Mouse (Mus musculus) ES-Bruce4 (cell line): Measurements from ENCODE around the gene 1700011L22Rik. TPM values are rescaled to one million over a fixed set of nuclear protein-coding genes. Genes with fewer than 3 reads are reported as not detected.

Experiments
- H3K27ac ChIP-seq: 2 replicates; pipeline ENCODE4 v1.5.1; 2012; ENCODE audit warnings: low read length, inconsistent platforms; ENCODE audit not compliant: insufficient read depth
- H3K27me3 ChIP-seq: 2 replicates; pipeline ENCODE4 v1.6.1; 2012; ENCODE audit warnings: mild to moderate bottlenecking, low read length, inconsistent platforms; ENCODE audit not compliant: control insufficient read depth, poor library complexity, insufficient read depth, severe bottlenecking
- H3K36me3 ChIP-seq: 2 replicates; pipeline ENCODE4 v1.6.1; 2012; ENCODE audit warnings: inconsistent platforms, mild to moderate bottlenecking, low read length, moderate library complexity; ENCODE audit not compliant: control insufficient read depth, poor library complexity, insufficient read depth, severe bottlenecking
- H3K4me1 ChIP-seq: one replicate; pipeline ENCODE4 v1.8.1; 2011; ENCODE audit warnings: low read length; ENCODE audit not compliant: control insufficient read depth, insufficient read depth
- H3K4me3 ChIP-seq: 2 replicates; pipeline ENCODE4 v1.5.1; 2011; ENCODE audit warnings: low read depth, mild to moderate bottlenecking, low read length
- H3K9ac ChIP-seq: 2 replicates; pipeline ENCODE4 v1.6.1; 2012; ENCODE audit warnings: low read depth, mild to moderate bottlenecking, inconsistent platforms; ENCODE audit not compliant: poor library complexity, severe bottlenecking
- H3K9me3 ChIP-seq: replicated peaks from 2 replicates; pipeline ENCODE4 v1.6.1; 2012; ENCODE audit warnings: mild to moderate bottlenecking, low read length, inconsistent platforms; ENCODE audit not compliant: control insufficient read depth, poor library complexity, insufficient read depth, severe bottlenecking
- CTCF ChIP-seq: IDR thresholded peaks from one replicate; pipeline ENCODE4 v1.8.1; 2011; ENCODE audit warnings: low read depth, low read length
- EP300 ChIP-seq: IDR thresholded peaks from 2 replicates; pipeline ENCODE4 v1.6.1; 2011; ENCODE audit warnings: low read depth, low read length; ENCODE audit not compliant: insufficient read depth
- POLR2A ChIP-seq: IDR thresholded peaks from one replicate; pipeline ENCODE4 v1.8.1; 2011; ENCODE audit warnings: low read length; ENCODE audit not compliant: insufficient read depth
- polyA plus RNA-seq: library from polyadenylated mRNA; stranded (reverse); fragments of >200 nt; gene quantifications from 2 replicates; pipeline ENCODE4 v1.2.4, GENCODE M21; 2011; ENCODE audit warnings: low read depth; ENCODE audit not compliant: missing spikeins, insufficient read depth, insufficient read length

1700011L22Rik gene
- polyA plus RNA-seq, 1 experiment = not detected

DNA sequence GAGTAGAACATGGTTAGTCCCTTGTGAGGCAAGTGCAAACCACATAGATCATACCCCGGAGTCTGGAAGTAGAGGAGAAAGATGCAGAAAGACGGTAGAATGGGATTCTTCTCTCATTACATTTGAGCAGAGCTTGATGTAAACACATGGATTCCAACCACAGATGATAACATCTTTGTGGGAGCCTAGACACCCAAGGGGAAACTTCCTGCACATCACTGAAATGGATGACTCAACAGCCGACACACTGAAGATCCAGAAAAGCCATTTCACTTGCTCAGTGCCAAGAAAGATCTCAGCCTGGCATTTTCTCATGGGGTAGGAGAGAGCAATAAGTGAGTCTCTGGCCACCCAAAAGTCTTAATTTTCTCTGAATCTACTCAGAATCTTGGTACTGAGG lies 20.5 kb downstream of the 1700011L22Rik start:
- Histone ChIP-seq H3K9ac (no peak overlapping the region), H3K27ac (no peak overlapping the region), H3K4me3 (no peak overlapping the region), H3K36me3 (no peaks in the 10 kb centered on the region), H3K4me1 (no peaks in the 10 kb centered on the region), H3K27me3 (no peaks in the 10 kb centered on the region; the same call in 1 of the 2 replicates), H3K9me3 (peaks cover 10% of the 10 kb centered on the region)
- TF ChIP-seq POLR2A (no peak), CTCF (no peak), EP300 (no peak)

DNA sequence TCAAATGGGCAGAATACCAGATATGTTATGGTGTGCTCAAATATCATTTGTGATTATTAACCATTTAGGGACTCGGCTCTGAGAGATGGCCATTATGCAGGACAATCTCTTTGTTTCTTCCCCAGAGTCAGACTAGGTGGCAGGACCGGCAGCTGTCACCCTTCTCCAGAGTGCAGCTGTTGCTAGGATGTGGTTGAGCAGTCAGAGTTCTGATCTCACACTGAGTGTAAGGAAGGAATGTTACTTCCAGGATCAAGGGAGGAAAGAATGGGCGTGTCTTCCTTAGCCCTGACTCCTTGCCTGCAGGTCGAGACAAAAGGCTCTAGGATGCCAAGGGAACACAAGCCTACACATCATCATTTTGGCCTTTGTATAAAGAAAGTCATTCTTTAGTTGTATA lies 21.2 kb downstream of the 1700011L22Rik start:
- no peak for TF ChIP-seq POLR2A
- TF ChIP-seq EP300 = no peak
- no peak for TF ChIP-seq CTCF
- no peak overlapping the region for H3K27ac ChIP-seq
- peaks cover 10% of the 10 kb centered on the region for H3K9me3 ChIP-seq
- H3K9ac ChIP-seq = no peak overlapping the region
- no peaks in the 10 kb centered on the region; the same call in 1 of the 2 replicates for H3K27me3 ChIP-seq
- no peaks in the 10 kb centered on the region for H3K4me1 ChIP-seq
- no peak overlapping the region for H3K4me3 ChIP-seq
- no peaks in the 10 kb centered on the region for H3K36me3 ChIP-seq

DNA sequence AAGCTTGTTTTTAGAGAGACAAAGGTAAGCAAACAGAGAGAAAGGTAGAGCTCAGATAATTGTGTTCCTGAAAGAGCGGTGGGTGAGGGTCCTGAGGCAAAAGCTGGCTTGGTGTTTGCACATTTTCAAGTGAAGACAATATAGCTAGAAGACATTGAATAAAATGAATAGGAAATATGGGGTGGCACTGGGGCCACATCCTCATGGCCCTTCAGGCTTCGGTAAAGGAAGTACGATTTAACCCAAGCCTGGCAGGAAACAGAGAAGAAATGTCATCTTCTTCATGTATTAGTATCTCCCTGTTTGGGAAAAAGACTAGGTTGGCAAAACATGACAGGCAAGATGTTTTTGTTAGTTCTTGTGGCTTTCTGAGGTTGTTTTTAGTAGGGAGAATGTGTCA lies 22.3 kb downstream of the 1700011L22Rik start:
- Histone ChIP-seq H3K9ac (no peak overlapping the region), H3K36me3 (no peaks in the 10 kb centered on the region), H3K9me3 (peaks cover 10% of the 10 kb centered on the region), H3K4me1 (no peaks in the 10 kb centered on the region), H3K27me3 (no peaks in the 10 kb centered on the region; the same call in 1 of the 2 replicates), H3K4me3 (no peak overlapping the region), H3K27ac (no peak overlapping the region)
- TF ChIP-seq POLR2A = no peak
- no peak for TF ChIP-seq CTCF
- TF ChIP-seq EP300 = no peak

DNA sequence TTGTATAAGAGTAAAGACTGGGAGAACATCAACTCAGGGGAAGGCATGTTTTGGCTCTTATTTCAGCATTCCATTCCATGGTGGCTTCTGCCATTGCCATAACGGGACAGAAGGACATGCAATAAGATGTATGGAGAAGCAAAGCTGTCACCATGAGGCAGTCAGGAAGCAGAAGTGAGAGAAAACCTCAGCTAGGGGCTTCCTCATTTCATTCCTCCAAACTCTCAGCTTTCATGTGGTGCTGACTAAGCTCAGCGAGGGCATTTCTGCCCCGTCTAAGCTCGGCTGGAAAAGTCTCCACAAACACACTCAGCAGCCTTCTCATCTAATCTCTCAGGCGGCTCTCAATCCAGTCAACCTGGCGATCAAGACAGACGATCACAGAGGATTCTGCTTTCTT lies 22.8 kb downstream of the 1700011L22Rik start:
- Histone ChIP-seq H3K4me3 (no peak overlapping the region), H3K9me3 (peaks cover 10% of the 10 kb centered on the region), H3K4me1 (no peaks in the 10 kb centered on the region), H3K36me3 (no peaks in the 10 kb centered on the region), H3K27ac (no peak overlapping the region), H3K9ac (no peak overlapping the region), H3K27me3 (no peaks in the 10 kb centered on the region; the same call in 1 of the 2 replicates)
- TF ChIP-seq CTCF (no peak), POLR2A (no peak), EP300 (no peak)

DNA sequence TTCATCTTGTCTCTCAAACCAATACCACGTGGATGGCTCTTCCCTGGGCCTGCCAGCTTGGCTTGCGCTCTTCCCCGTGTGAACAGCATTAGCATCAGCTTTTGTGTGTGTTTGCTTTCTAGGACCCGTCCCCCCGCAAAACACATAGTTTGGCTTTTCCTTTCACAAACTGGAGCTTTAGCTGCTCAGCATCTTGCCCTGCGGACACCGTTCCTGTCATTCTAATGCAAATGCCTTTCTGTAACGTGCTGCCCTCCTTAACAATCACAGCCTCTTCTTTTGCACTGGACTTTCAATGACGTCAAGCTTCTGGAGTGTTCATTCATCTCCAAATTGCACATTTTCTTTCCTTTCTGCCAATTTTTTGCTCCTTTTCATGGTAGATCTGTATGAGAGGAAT lies 24.0 kb downstream of the 1700011L22Rik start:
- no peak overlapping the region for H3K4me3 ChIP-seq
- no peaks in the 10 kb centered on the region for H3K36me3 ChIP-seq
- H3K9me3 ChIP-seq = peaks cover 10% of the 10 kb centered on the region
- TF ChIP-seq EP300 = no peak
- no peak for TF ChIP-seq POLR2A
- TF ChIP-seq CTCF = no peak
- no peak overlapping the region for H3K27ac ChIP-seq
- no peaks in the 10 kb centered on the region; the same call in 1 of the 2 replicates for H3K27me3 ChIP-seq
- H3K9ac ChIP-seq = no peak overlapping the region
- H3K4me1 ChIP-seq = no peaks in the 10 kb centered on the region

DNA sequence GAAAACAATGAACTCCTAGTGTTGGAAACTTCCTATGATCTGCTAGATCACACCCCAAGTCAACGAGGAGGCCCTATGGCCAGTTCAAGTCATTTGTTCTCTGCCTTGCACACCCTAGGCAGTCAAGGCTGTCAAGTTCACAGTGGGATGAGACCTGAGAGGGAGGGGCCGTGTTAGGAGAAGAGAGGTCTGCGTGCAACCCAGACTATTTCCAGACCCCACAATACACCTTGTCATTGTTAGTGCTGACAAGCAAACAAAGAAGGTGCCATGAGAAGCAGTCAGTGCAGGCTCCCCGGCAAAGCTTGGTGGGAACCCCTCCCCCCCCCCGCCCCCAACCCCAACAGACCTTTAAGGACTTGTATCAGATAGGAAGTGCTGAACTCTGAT lies 25.6 kb downstream of the 1700011L22Rik start:
- TF ChIP-seq CTCF (no peak), EP300 (no peak), POLR2A (no peak)
- Histone ChIP-seq H3K4me1 (no peaks in the 10 kb centered on the region), H3K4me3 (no peak overlapping the region), H3K27ac (no peak overlapping the region), H3K36me3 (no peaks in the 10 kb centered on the region), H3K27me3 (no peaks in the 10 kb centered on the region; the same call in 1 of the 2 replicates), H3K9me3 (peaks cover 10% of the 10 kb centered on the region), H3K9ac (no peak overlapping the region)
